Mouse (Mus musculus) kidney, adult 2 months (tissue): ENCODE data around the gene Tbc1d16. TPM values are rescaled to one million over a fixed set of nuclear protein-coding genes. Genes with fewer than 3 reads are reported as not detected.
A peak's percentile ranks its signal among the peaks of the same experiment; 100 is the strongest.

Experiments used
- DNase-seq: peaks from one replicate; pipeline ENCODE4 v3.0.0; 2021
- H3K27ac ChIP-seq: fragments of 200-500 bp; 2 replicates; pipeline ENCODE4 v1.5.1; 2012; ENCODE audit warnings: low read depth, low read length, control low read depth, inconsistent platforms; ENCODE audit not compliant: insufficient read depth
- H3K27me3 ChIP-seq: fragments of 200-500 bp; replicated peaks from 2 replicates; pipeline ENCODE4 v1.6.1; 2012; ENCODE audit warnings: mild to moderate bottlenecking, moderate library complexity, low read length, inconsistent platforms; ENCODE audit not compliant: control insufficient read depth, insufficient read depth
- H3K36me3 ChIP-seq: fragments of 200-500 bp; 2 replicates; pipeline ENCODE4 v1.6.1; 2012; ENCODE audit warnings: mild to moderate bottlenecking, moderate library complexity, low read length, inconsistent platforms; ENCODE audit not compliant: control insufficient read depth, insufficient read depth
- H3K4me1 ChIP-seq: fragments of 200-500 bp; 2 replicates; pipeline ENCODE4 v1.6.1; 2011; ENCODE audit warnings: low read length; ENCODE audit not compliant: control insufficient read depth, insufficient read depth
- H3K4me3 ChIP-seq: fragments of 200-500 bp; 2 replicates; pipeline ENCODE4 v1.5.1; 2011; ENCODE audit warnings: mild to moderate bottlenecking, low read depth, low read length, control low read depth; ENCODE audit not compliant: insufficient read depth
- CTCF ChIP-seq: fragments of 200-500 bp; conservative IDR thresholded peaks from 2 replicates; pipeline ENCODE4 v1.5.1; 2011; ENCODE audit warnings: low read depth, mild to moderate bottlenecking, control low read depth, low read length, moderate library complexity, mixed read lengths; ENCODE audit not compliant: insufficient read depth, insufficient read length
- POLR2A ChIP-seq: fragments of 200-500 bp; IDR thresholded peaks from one replicate; pipeline ENCODE4 v1.6.1; 2011; ENCODE audit warnings: low read depth, low read length, control low read depth
- WGBS: fragments of 180-500 bp; shearing (Covaris S2); methylation state at CpG from one replicate; pipeline ENCODE4 v1.1.7; 2018; 5-methylcytosine and 5-hydroxymethylcytosine counted together
- polyA plus RNA-seq: library from polyadenylated mRNA; depleted of rRNA; stranded (reverse); fragments of >200 nt; gene quantifications from 2 replicates; pipeline ENCODE4 v1.2.3, GENCODE M21; 2012

Tbc1d16 gene
- polyA plus RNA-seq, 1 experiment: 25.2 TPM

DNA sequence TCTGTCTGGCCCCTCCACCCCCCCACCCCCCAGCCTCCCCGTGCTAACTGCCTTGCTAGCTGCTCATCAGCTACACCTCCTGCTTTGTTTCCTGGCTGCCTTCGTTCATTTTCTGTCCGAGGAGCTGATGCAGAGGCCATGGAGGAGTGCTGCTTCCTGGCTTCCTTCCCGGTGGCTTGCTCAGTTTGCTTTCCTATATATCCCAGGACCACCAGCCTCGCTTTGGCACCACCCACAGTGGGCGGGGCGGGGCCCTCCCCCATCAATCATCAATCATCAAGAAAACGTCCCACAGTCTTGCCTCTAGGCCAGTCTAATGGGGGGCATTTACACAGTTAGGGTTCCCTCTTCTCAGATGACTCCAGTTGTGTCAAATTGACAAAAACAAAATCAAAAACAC is 8.1 kb upstream of the Tbc1d16 start:
- TF ChIP-seq POLR2A (no peak), CTCF (no peak)
- Histone ChIP-seq H3K4me1 (no peaks in the 10 kb centered on the region), H3K36me3 (no peaks in the 10 kb centered on the region), H3K4me3 (no peak overlapping the region), H3K27ac (no peak overlapping the region), H3K27me3 (no peaks in the 10 kb centered on the region)
- DNase-seq: no peak
- 45% methylated on average over 8 of the region's 8 CpGs for WGBS

DNA sequence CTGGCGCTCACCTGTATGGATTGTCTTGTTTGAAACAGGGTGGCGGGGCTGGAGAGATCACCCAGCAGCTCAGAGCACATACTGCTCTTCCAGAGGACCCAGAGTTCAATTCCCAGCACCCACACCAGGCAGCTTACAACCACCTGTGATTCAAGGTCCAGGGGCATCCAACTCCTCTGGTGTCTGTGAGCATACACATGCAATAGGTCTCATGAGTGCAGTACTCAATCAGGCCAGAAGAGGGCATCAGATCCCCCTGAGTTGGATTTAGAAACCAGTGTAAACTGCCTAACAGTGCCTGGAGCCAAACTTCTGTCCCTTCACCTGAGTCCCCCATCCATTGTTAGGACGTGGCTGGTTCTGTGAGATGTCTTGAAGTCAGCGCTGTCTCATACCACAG is 7.3 kb upstream of the Tbc1d16 start:
- no peak for TF ChIP-seq POLR2A
- TF ChIP-seq CTCF: peak; percentile 60
- DNase-seq: peak; percentile 65
- H3K4me3 ChIP-seq: no peak overlapping the region
- no peaks in the 10 kb centered on the region for H3K36me3 ChIP-seq
- H3K27me3 ChIP-seq: no peaks in the 10 kb centered on the region
- no peak overlapping the region for H3K27ac ChIP-seq
- no peaks in the 10 kb centered on the region for H3K4me1 ChIP-seq
- 90% methylated on average over 4 of the region's 4 CpGs for WGBS

DNA sequence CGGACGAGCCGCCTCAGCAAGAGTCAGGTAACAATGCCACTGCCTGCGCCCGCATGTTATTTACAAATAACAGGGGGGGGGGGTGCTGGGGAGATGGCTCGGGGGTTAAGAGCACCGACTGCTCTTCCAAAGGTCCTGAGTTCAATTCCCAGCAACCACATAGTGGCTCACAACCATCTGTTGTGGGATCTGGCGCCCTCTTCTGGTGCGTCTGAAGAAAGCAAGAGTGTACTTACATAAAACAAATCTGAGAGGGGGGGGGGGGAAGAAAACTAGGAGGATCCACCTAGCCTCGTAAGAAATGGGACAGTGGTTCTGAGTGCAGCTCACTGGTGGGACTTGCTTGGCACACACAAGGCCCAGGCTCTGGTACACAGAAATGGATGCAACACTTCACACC is 6.5 kb upstream of the Tbc1d16 start:
- H3K4me3 ChIP-seq: no peak overlapping the region
- H3K27ac ChIP-seq: no peak overlapping the region
- DNase-seq: no peak
- 95% methylated on average over 10 of the region's 10 CpGs for WGBS
- H3K4me1 ChIP-seq: no peaks in the 10 kb centered on the region
- H3K27me3 ChIP-seq: no peaks in the 10 kb centered on the region
- TF ChIP-seq CTCF (no peak), POLR2A (no peak)
- no peaks in the 10 kb centered on the region for H3K36me3 ChIP-seq

DNA sequence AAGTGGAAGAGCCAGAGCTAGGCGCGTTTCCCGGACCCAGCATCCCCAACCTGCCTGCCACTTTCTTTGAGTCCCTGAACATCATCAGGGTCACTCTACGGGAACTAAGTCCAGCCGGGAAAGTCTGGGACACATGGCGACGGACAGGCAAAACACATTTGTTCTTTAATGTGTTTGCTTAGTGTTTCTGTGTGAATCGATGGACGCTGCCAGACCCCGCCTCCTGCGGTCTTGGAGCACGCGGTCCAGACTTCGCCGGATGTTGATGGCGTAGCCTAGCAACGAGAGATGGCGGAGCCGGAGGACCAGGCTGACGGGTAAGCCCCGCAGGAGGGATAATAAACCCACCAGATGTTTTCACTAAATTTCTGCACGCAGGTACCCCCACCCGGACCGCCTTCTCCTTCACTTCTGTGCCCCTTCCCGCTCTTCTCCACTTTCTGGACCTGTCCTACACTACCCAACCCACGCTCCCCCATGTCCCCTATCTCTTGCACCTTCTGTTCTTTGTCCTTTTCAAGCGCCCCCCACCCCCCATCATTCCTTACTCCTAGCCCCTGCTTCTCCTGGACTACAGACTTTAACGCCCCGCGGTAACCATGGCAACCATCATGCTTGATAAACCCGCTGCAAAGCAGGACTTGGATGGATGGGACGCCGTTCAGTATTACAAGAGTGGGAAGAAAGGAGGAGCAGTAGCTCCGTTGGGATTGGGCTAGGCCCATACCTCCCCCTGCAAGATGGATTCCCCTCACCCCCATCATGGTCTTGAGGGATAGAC is 737 bp upstream of the Tbc1d16 start:
- WGBS: 2% methylated on average over 34 of the region's 34 CpGs
- peak overlapping the region; percentile 47 for H3K4me3 ChIP-seq
- no peaks in the 10 kb centered on the region for H3K36me3 ChIP-seq
- H3K27ac ChIP-seq: no peak overlapping the region
- H3K4me1 ChIP-seq: no peaks in the 10 kb centered on the region
- no peaks in the 10 kb centered on the region for H3K27me3 ChIP-seq
- TF ChIP-seq CTCF (no peak), POLR2A (no peak)
- peak; percentile 81 for DNase-seq

- Histone ChIP-seq H3K27ac (no peak overlapping the region), H3K27me3 (no peaks in the 10 kb centered on the region), H3K36me3 (no peaks in the 10 kb centered on the region), H3K4me3 (peak overlapping the region; percentile 47), H3K4me1 (no peaks in the 10 kb centered on the region)
- DNase-seq: peak; percentile 19
- 24% methylated on average over 12 of the region's 12 CpGs for WGBS
- TF ChIP-seq CTCF: no peak
- TF ChIP-seq POLR2A: no peak
Measured at GRCm38 (mm10) chr11:119227591-119227990, 708 bp downstream of the Tbc1d16 start.

- no peak for TF ChIP-seq CTCF
- TF ChIP-seq POLR2A: no peak
- no peak for DNase-seq
- Histone ChIP-seq H3K36me3 (no peaks in the 10 kb centered on the region), H3K27ac (no peak overlapping the region), H3K4me3 (no peak overlapping the region), H3K4me1 (peaks cover 5% of the 10 kb centered on the region; the same call in 1 of the 2 replicates), H3K27me3 (no peaks in the 10 kb centered on the region)
- WGBS: 89% methylated on average over 9 of the region's 9 CpGs
Measured at GRCm38 (mm10) chr11:119225634-119226033, 2.7 kb downstream of the Tbc1d16 start.

DNA sequence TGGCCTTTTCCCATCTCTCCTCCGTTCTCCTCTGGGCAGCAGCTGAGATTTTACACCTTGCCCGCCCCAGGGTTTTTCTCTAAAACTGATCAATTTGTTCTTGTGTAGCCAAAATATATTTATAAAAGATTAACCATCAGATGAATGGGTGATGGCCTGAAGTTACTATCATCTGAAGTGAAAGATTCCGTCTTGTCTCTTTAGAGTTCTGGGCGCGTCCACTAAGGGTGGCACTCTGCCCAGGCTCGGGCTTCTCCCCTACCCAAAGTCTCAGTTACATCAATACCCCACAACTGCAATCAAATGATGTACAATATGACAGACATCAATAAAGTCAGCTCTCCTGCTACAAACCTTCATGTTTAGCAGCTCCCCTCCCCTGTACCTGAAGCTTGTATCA is 3.4 kb downstream of the Tbc1d16 start:
- H3K27me3 ChIP-seq: no peaks in the 10 kb centered on the region
- TF ChIP-seq POLR2A: no peak
- TF ChIP-seq CTCF: no peak
- H3K27ac ChIP-seq: no peak overlapping the region
- no peak overlapping the region for H3K4me3 ChIP-seq
- H3K4me1 ChIP-seq: peaks cover 10% of the 10 kb centered on the region; the same call in 1 of the 2 replicates
- DNase-seq: no peak
- H3K36me3 ChIP-seq: no peaks in the 10 kb centered on the region
- WGBS: 97% methylated on average over 6 of the region's 6 CpGs
